Mouse (Mus musculus): Measurements from ENCODE around the gene Foxred1.
A peak's percentile ranks its signal among the peaks of the same experiment; 100 is the strongest.

The Foxred1 gene

DNA sequence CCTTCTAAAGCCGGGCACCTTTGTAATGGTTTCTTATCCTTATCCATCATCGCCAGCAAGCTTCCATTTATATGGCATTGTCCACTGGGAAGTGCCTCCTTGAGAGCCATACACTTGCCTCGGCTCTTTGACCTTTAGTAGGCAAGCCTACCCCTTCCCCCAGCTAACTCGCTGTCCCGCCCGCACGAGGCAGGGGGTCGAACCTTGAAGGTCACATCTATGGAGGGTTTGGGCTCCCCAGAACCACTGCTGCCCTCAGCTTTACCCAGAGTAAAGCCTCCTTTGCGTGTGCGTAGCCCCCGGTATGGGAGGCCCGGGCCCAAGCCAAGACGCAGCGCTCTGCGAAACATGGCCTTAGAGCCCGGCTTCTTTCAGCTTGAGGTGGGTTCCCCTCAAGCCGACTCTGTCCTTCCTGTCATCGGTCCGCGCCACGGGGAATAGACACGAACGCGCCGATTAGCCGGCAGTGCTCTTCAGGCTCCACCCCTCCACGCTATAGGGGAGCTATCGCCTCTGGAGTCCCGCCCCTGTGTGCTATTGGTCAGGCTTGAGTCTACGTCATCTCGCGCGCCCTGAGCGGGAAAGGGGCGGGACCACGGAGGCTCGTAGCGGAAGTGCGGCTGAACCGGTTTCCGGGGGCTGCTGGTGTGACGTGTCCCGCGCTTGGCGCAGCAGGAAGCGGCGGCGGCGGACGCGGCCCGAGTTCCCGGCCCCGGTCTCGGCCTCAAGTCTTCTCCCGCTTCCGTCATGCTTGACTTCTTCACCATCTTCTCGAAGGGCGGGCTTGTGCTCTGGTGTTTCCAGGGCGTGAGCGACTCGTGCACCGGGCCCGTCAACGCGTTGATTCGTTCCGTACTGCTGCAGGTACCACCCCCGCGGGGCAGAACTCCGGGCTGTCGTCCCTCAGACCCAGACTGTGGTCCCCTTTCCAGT, at the start of gene Foxred1:
Foxred1 (minus strand) TSS at position 514 of the 933 bp plus-strand sequence.
- DNase-seq (ENCODE audit: low spot score in 2 of 2) = peak; percentile 99

DNA sequence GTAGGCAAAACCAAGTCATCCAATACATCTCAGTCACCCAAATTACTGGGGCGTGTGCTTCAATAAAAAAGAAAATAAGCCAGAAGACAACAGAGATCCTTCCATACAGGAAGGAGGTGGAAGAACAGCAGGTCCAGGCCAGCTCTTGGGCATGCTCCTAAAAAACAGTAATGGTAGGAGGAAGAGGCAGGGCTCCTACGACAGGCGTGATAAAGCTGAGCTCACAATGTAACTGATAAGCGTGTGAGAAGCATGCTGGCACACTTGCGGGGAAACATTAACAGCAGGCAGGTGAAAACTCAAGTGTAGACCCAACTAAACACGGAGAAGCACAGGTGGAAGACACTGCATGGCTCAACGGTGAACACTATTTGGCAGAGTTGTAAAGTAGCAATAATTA, 46.5 kb upstream of the Foxred1 start:
- no peak for DNase-seq (ENCODE audit: low spot score in 2 of 2)

DNA sequence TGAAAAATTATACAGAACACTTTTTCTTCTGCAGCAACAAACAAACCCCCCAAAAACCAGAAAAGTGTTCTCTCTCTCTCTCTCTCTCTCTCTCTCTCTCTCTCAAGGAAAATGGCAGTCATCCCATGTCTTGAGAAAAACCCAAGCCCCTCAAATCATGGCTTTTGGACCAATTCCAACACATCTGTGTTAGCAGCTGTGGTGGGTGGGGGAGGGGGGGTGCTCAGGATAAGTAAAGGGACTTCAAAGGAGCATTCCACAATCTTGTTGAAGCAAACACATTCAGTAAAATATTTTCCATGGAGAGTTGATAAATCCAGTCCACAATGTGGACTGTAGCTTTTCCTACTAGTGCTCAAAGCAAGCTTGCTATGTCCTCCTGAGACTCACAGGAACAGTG, 38.6 kb upstream of the Foxred1 start:
- DNase-seq (ENCODE audit: low spot score in 2 of 2) = no peak

DNA sequence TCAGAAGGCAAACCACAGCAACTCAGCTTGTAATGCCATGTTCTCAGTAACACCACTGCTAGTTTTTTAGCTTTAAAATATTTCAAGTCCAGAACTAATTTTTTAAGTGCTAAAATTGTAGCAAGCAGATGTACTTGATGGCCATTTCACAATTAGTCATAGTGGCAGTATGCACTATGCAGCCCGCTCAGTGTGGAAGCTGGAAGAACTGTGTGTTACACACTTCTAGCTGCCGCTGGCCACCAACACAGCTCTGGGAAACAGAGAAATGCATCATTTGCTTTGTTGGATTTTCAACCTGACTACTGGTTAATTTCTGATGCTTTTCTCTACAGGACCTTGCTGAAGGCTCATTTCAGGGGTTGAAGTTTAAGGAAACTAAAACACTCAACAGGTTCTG, 36.5 kb upstream of the Foxred1 start:
- no peak for DNase-seq (ENCODE audit: low spot score in 2 of 2)

DNA sequence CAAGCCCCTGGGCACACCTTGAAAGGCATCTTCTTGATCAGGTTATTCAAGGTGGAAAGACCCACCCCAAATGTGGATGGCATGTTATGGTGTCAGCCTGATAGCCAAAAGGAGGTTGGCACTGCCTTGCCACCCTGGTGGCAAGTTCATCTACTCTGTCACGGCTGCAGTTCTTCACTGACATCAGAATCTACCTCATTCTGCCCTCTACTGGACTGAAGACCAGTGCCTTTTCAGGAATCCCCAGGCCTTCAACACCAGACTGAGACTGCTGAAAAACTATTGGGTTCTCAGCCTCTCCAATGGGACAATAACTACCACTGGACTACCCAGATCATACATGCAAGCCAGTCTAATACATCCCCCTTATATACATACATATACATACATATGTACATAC, 28.9 kb upstream of the Foxred1 start:
- DNase-seq (ENCODE audit: low spot score in 2 of 2) = no peak

DNA sequence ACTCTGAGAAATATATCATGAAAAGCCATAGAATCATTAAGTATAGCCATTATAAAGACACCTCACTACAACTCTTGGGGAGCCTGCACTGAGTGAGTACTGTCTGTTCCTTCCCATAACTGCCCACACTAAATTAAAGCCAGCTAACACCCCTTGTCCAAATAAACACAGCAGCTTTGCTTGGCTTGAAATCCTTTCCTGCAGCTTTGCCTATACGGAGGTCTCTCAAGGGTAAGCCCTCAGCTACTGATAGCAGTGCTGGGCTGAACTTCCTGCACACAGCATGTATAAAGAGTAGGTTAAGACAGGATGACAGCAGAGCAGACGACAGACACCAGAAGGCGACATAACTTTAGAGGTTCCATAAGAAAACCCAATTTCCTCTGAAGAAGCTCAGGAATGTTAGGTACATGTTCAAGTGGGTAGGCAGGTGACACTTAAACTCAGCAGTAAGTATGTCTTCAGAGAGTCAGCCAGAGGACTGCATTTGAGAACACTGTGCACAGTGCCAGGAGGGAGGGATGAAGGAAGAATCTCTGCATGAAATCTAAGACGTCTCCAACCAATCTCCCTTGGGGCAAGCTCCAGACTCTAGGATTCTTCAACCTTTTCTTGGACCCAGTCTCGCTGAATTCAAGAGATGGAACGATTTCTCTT, 28.2 kb upstream of the Foxred1 start:
- DNase-seq (ENCODE audit: low spot score in 2 of 2) = no peak

DNA sequence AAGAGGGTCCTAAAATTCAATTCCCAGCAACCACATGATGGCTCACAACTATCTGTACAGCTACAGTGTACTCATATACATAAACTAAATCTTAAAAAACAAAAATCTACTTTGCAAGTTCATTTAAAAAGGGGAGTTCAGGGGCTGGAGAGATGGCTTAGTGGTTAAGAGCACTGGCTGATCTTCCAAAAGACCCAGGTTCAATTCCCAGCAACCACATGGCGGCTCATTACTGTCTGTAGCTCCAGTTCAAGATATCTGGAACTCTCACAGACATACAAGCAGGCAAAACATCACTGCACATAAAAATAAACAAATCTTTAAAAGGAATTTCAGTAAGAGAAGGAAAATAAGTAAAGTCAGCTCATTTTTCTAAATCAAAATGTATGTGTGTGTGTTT, 27.5 kb upstream of the Foxred1 start:
- DNase-seq (ENCODE audit: low spot score in 2 of 2) = no peak

DNA sequence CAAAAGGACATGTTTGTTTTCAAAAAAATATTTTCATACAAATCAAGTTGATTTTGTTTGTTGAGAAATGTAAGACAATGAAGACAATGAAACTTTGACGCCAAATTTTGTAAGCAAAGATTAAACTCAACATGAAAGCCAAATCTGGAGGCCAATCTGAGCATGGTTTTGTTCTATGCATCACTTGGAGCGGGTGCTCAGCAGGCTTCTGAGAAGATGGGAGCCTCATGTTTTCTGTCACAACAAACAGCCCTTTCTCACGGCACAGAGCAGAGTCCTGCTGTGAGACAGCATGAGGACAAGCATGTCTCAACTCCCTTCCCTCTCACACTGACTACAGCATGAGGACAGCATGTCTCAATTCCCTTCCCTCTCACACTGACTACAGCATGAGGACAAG, 25.1 kb upstream of the Foxred1 start:
- no peak for DNase-seq (ENCODE audit: low spot score in 2 of 2)

DNA sequence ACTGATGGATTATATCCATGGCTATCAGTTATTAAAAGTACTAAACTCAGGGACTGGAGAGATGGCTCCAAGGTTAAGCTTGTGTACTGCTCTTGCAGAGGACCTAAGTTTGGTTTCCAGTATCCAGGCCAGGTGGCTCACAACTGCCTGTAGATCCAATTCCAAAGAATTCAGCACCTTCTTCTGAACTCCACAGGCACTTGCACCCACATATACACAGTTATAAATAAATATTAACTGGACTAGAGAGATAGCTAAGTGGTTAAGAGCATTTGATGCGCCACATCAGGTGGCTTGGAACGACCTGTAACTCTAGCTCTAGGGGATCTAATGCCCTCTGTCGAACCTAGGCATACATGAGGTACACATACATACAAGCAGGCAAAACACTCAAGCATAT, 17.8 kb upstream of the Foxred1 start:
- no peak for DNase-seq (ENCODE audit: low spot score in 2 of 2)

DNA sequence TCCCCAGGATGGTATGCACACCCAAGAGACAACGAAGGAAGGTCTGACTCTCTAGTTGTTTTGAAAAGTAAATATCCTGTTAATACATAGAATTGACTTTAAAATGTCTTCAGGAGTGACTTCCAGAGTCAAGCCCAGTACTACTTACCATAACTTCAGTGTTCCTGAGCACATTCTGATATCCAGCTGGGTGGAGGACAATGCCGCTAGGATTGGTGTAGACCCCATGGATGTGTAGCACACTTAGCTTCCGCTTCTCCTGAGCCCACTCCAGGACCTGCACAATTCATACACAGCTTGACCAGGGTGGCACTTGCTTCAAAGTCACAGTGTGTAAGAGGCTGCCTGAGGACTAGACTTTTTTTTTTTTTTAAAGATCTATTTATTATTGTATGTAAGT, 12.6 kb upstream of the Foxred1 start:
- DNase-seq (ENCODE audit: low spot score in 2 of 2) = no peak

DNA sequence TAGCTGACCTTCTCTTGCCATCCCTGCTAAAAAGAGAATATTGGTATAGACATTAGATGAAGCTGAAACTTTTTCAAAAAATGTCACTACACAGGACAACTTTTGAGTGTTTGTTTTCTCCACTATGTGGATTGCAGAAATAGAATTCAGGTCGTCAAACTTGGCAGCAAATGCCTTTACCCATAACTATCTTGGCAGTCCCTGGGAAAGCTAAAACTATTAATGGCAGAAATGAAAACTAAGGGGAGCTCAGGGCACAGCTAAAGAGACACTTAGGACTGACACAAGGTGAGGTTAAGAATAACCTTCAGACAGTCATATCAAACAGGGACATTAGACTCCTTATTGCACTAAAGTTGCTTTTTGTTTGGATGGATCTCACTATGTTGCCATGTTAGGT, 7.1 kb upstream of the Foxred1 start:
- no peak for DNase-seq (ENCODE audit: low spot score in 2 of 2)

DNA sequence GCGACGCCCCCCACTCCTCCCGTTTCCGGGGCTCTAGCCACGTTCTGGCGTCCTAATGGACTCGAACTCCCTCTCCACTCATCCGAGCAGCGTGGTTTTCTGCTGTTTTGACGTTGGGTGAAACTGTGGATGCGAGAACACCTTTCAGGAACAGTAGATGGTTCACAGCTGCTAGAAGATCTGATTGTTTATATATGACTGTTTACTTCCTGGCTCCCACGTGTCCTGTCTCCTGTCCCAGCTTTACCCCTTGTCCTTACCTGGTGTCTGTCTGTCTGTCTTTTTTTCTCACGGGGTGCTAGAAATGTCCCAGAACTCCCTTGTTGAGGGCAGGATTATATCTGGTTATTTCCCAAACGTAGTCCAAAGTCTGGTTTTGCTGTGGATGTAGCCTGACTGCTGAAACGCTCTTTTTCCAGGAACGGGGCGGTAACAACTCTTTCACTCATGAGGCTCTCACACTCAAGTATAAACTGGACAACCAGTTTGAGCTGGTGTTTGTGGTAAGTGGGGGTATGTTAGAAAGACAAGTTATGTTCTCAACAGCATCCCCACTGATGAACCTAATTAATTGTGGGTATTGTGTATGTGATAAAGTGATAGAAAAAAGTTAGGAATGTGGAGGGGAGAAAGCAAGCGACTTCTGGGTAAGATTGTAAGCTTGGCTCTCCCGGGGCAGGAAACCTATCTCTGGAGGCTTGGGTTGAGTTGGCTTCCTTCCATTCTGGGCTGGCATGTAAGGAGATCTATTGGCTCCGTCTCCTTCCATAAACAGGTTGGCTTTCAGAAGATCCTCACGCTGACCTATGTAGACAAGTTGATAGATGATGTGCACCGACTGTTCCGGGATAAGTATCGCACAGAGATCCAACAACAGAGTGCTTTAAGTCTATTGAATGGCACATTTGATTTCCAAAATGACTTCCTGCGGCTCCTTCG, 987 bp upstream of the Foxred1 start:
- DNase-seq (ENCODE audit: low spot score in 2 of 2) = no peak

DNA sequence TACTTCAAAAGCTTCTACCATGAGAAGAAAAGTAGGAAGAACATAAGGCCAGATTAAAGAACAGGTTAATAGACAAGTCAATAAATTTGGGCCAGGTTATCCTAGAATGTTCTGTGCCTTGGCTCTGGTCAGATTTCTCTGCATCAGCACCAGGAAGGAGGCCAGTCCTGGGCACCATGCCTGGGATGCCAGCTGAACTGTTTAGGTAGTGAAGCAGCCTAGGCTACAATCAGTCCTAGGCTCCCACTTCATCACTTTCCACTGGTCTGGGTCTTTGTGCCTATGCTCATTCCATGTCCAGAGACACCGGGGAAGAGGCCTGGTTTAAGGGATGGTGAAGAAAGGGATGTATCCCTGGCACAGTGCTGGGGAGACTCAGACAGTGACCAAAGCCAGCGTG, 6.4 kb downstream of the Foxred1 start:
- DNase-seq (ENCODE audit: low spot score in 2 of 2) = no peak

DNA sequence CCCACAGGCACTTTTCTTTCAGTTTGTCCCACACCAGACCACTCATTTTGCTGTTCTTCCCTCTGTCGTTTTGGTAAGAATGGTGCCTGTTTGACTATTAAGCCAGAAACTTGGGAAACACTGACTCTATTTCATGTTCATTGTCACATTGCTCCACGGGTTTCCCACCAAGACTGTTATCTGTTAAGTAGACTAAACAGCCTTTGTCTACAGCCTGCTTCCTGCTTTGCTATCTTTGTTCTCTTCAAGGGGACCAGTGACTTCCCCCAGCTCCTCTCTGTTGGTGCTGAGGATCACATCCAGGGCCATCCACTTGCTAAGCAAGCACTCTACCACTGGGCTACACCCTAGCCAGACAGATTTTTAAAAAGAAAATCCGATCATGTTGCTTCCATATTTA, 7.3 kb downstream of the Foxred1 start:
- no peak for DNase-seq (ENCODE audit: low spot score in 2 of 2)

DNA sequence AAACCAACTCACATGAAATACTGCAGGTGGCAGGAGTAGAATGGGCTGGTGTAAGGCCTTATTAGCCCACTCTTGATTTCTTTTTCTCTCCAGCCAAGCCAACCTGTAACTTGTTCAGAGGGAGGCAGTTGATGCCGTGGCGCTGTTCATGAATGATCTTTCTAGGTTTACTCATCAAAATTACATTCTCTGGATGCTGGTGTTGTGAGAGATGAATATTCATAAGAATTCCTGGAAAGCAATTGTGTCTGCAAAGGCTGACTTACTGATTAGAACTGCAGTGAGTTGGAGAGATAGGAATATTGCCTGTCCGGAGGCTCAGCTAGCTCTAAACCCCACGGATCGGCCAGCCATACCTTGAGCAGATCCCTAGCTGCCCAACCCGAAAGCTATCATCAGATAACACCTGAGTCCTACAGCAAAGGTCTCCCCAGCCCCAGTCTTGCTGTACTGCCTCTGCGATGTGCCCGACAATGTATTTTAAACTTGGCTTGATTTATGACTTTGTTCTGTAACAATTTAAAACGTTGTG, 10.3 kb downstream of the Foxred1 start:
- DNase-seq (ENCODE audit: low spot score in 2 of 2) = no peak

DNA sequence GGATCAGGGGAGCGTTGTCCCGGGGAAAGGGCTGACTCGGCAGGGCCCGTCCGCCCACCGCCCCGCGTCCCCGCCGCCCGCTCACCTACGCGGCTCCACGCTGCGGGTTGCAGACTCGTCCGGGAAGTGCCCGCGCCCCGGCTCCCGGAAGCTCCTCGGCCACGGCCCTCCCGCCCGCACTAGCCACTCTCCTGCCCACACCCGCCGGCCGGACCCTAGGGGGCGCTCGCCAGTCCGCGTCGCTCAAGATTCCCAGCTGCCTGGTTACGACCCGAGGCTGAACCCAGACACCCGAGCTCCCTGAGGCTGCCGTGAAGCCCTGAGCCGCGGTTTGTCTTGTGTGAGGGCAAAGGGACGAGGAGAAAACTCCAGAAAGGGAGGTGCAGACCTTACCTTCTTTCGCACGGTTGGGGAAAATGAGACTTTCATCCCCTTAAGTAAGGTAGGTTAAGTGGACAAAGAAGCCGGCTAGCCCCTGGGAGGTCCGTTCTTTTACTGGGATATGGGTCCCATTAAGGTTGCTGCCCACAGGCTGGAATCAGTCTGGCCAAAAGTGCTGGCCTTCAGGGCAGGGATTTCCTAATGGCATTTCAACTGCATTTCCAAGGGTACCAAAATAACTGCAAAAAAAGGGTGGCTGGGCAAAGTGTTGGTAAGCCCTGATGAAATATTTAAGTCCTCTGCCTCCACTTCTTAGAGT, 10.9 kb downstream of the Foxred1 start, which contains the start of the genes Srpr and Tirap:
Srpr (plus strand) TSS at position 404 of the 700 bp plus-strand sequence.
Tirap (minus strand) TSS at position 520 of the 700 bp plus-strand sequence.
- DNase-seq (ENCODE audit: low spot score in 2 of 2) = peak; percentile 78 to 79

DNA sequence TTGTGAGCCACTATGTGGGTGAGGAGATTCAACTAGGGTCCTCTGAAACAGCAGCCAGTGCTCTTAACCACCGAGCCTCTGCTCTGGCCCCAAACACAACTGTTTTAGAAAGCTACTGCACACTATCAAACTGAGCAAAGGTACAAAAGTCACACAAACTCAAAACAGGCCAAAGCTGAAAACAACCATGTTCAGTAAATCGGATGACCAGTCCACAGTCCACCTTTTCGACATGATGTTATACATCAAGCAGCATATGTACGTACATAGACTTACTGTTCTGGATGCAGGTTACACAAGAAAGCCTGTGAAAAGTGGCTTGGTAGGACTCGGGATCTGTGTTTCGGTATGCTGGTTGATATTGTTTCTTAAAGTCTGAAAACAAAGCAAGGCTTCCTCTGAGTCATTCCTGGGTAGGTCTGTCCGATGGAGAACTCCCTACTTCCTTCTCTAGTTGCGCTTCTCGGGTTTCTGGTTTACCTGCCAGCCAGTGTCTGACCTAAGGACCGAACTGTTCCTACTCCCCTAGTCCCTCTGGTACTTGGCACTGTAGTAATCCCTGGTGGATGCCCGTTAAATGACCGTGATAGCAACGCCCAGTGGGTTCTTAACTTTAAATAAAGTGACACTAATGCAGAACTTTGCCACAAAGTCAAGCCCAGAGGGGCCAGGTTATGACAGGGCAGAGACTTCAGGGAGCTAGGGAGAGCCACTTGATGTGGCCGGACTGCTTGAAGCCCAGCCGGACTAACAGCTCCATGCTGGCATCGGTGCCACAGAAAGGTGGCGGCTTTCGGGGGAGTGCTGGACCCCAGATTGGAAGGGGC, 11.7 kb downstream of the Foxred1 start:
- DNase-seq (ENCODE audit: low spot score in 2 of 2) = no peak

DNA sequence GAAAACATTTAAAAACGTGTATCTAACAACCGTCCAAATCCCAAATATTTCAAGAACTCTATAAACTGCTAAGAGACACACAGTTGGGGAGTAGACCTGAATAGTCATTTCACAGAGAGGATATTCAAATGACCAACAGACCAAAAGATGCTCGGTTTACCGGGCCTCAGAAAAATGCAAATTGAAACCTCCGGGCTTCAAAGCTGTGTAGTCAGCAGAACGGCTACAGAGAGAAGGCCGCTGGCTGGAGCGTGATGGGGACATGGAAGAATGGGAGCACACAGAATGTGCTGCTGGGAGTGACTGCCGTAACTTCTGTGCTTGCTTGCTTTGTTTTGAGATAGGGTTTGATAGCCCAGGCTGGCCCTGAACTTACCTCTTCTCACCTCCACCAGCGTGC, 12.5 kb downstream of the Foxred1 start:
- no peak for DNase-seq (ENCODE audit: low spot score in 2 of 2)

DNA sequence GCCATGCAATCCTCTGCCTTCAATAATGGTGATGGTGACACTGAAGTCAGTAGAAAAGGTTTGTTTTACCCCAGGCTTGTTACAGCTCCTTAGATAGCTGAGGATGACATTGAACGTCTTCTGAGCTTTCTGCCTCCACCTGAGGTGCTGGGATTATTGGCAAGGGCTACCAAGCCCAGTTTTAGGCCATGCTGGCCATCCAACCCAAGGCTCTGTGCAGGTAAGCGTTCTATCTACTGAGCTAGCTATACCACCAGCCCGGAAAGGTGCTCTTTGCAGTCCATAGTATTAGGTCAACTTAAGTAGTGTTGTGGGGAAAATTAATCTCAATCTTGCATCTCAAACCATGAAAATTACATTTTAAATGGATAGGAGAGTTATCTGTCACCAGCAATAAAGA, 13.2 kb downstream of the Foxred1 start:
- no peak for DNase-seq (ENCODE audit: low spot score in 2 of 2)

DNA sequence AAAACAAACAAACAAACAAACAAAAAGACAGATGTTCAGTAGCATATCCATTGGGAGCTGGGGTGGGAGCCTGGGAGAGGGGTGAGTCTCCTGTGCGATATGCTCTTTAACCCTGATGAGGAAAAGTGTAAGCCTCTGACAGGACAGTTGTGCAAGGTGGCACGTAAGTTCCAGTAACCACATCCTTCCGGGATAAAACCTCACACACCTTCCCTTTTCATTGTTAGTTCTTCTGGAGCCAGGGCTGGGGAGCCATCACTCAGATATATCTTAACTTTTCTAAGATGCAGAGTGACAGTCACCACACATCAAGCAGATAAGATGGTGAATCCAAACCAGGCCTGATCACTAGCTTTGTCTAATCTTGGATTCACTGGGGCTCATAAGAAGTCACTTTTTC, 16.8 kb downstream of the Foxred1 start:
- DNase-seq (ENCODE audit: low spot score in 2 of 2) = no peak

All from right cerebral cortex, adult 2 months (tissue).